Mouse (Mus musculus) cerebellum, adult 2 months (tissue): ENCODE measurements around the gene Als2cr12. TPM values are rescaled to one million over a fixed set of nuclear protein-coding genes. Genes with fewer than 3 reads are reported as not detected.

Experiments used
- DNase-seq, 2 experiments: peaks; one replicate each; pipeline ENCODE4 v3.0.0; 2021
- H3K27ac ChIP-seq: fragments of 200-500 bp; 2 replicates; pipeline ENCODE4 v1.5.1; 2012; ENCODE audit warnings: low read length, control low read depth, inconsistent platforms; ENCODE audit not compliant: insufficient read depth
- H3K27me3 ChIP-seq: fragments of 200-500 bp; 2 replicates; pipeline ENCODE4 v1.6.1; 2012; ENCODE audit warnings: inconsistent platforms, mild to moderate bottlenecking, low read length, moderate library complexity; ENCODE audit not compliant: control insufficient read depth, insufficient read depth
- H3K4me1 ChIP-seq: fragments of 200-500 bp; 2 replicates; pipeline ENCODE4 v1.6.1; 2011; ENCODE audit warnings: low read length; ENCODE audit not compliant: control insufficient read depth, insufficient read depth
- H3K4me3 ChIP-seq: fragments of 200-500 bp; replicated peaks from 2 replicates; pipeline ENCODE3; 2011; ENCODE audit warnings: mild to moderate bottlenecking, low read depth, low read length, control low read depth; ENCODE audit not compliant: insufficient read depth
- CTCF ChIP-seq: fragments of 200-500 bp; IDR thresholded peaks from 2 replicates; pipeline ENCODE4 v1.5.1; 2011; ENCODE audit warnings: low read depth, mild to moderate bottlenecking, control low read depth, low read length, moderate library complexity, borderline replicate concordance; ENCODE audit not compliant: insufficient read depth
- POLR2A ChIP-seq: fragments of 200-500 bp; IDR thresholded peaks from 2 replicates; pipeline ENCODE4 v1.6.1; 2011; ENCODE audit warnings: low read length, control low read depth, borderline replicate concordance; ENCODE audit not compliant: insufficient read depth
- WGBS: fragments of 180-500 bp; shearing (Covaris S2); methylation state at CpG from one replicate; pipeline ENCODE4 v1.1.7; 2018; 5-methylcytosine and 5-hydroxymethylcytosine counted together
- polyA plus RNA-seq: library from polyadenylated mRNA; depleted of rRNA; stranded (reverse); fragments of >200 nt; gene quantifications from 2 replicates; pipeline ENCODE4 v1.2.3, GENCODE M21; 2012

Als2cr12 gene
- polyA plus RNA-seq, 1 experiment = not detected

DNA sequence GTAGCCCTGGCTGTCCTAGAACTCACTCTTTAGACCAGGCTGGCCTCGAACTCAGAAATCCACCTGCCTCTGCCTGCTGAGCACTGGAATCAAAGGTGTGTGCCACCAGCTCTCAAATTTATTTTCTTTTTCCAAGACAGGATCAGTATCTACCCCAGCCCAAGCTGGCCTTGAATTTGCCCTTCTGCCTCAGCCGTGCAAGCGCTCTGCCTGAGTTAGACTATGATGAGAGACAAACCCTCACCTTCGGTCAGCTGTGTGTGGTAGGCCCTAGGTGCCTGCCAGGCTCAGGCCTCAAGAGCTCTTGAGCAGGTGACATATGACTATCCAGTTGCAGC lies 21.1 kb upstream of the Als2cr12 start:
- TF ChIP-seq CTCF = no peak
- TF ChIP-seq POLR2A = no peak
- no peak for DNase-seq
- Histone ChIP-seq H3K4me1 (no peaks in the 10 kb centered on the region), H3K27ac (no peak overlapping the region), H3K4me3 (no peak overlapping the region), H3K27me3 (no peaks in the 10 kb centered on the region)
- WGBS = 95% methylated on average over 4 of the region's 4 CpGs

DNA sequence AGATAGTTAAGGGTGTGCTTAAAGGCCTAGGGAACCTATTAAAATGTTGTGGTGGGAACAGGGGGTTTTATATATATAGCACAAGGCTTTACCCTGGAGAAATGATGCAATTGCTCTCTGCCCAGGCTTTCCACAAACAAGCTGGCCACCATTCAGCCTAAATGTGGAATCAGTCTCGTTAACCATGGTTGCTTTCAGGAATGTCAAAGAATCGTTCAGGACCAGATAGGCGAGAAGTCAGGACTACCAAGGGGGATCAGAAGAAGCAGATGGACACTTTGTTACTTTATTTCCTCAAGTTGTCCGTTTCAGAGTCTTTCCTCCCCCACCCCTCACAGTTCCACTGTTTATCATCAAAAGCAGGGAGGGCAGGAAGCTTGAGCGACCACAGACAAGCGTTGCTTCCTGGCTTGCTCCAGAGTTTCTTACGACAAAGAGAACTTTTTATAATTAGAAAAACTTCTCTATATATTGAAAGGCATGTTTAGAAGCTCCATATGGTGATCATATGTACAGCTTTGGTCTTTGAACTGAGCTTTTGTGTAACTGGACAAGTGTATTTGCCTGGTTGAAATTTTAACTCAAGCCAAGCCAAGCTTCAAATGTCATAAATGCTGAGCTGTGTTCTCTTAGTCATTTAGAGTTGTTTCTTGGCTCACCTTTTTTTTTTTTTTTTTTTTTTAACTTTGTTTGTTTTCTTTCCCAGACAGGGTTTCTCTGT lies 20.5 kb upstream of the Als2cr12 start:
- 62% methylated on average over 7 of the region's 7 CpGs for WGBS
- Histone ChIP-seq H3K27ac (no peak overlapping the region), H3K27me3 (no peaks in the 10 kb centered on the region), H3K4me3 (no peak overlapping the region), H3K4me1 (no peaks in the 10 kb centered on the region)
- no peak for TF ChIP-seq POLR2A
- TF ChIP-seq CTCF = no peak
- no peak for DNase-seq

DNA sequence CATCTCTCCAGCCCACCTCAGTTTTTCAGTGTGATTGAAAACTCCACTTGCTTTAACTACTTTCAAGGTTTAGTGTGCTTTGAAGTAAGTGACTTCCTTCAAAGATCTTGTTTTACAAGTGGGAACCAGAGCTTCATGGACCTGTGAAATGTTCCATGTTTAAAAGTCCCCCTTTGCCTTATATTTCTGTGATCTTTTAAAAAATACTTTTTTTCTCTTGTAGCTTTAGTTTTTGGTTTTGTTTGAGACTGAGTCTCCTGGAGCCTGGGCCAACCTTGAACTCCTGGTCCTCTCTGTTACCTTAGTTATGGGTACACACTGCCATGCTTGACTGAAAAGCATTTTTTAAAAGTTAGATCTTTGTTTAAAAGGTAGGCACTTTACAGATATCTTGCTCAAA lies 19.7 kb upstream of the Als2cr12 start:
- TF ChIP-seq POLR2A (no peak), CTCF (no peak)
- DNase-seq = no peak
- Histone ChIP-seq H3K4me1 (no peaks in the 10 kb centered on the region), H3K27ac (no peak overlapping the region), H3K4me3 (no peak overlapping the region), H3K27me3 (no peaks in the 10 kb centered on the region)

DNA sequence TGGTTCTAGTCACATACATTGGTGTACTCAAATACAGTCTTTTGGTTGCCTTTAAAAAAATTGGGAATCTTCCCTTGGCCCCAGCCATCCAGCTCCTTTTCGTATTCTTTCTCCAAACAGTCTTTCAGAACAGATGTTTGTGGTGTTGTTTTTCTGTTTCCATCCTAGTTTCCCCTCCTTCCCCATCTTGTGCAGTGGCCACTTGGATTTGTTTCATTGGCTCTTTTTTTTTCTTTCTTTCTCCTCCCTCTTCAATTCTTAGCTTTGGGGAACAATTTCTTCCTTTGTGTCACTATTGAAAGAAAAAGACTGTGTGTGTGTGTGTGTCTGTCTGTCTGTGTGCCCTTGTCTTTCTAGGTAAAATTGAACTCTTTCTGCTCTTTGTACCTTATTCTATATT lies 18.6 kb upstream of the Als2cr12 start:
- Histone ChIP-seq H3K4me3 (peak overlapping the region; percentile 57), H3K27me3 (no peaks in the 10 kb centered on the region), H3K4me1 (no peaks in the 10 kb centered on the region), H3K27ac (no peak overlapping the region; the same call in 1 of the 2 replicates)
- TF ChIP-seq CTCF (no peak), POLR2A (no peak)
- WGBS = 50% methylated on average over 1 of the region's 1 CpGs
- no peak for DNase-seq

DNA sequence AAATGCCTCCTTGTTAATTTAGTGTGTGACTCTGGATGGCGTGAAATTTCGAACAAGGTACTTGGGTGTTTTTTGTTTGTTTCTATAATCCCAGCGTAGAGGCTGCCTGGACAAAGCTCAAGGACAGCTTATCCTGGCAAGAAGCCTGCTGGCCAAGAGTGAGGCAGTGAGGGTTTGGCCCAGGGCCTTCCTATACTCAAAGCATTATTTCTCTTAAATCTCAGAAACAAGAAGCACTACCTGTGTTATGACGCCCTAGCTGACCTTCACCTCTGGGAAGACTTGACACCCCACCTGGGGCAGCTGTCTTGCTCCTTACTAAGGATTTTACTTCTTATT lies 18.1 kb upstream of the Als2cr12 start:
- DNase-seq = peak; percentile 78 to 83
- 11% methylated on average over 4 of the region's 4 CpGs for WGBS

DNA sequence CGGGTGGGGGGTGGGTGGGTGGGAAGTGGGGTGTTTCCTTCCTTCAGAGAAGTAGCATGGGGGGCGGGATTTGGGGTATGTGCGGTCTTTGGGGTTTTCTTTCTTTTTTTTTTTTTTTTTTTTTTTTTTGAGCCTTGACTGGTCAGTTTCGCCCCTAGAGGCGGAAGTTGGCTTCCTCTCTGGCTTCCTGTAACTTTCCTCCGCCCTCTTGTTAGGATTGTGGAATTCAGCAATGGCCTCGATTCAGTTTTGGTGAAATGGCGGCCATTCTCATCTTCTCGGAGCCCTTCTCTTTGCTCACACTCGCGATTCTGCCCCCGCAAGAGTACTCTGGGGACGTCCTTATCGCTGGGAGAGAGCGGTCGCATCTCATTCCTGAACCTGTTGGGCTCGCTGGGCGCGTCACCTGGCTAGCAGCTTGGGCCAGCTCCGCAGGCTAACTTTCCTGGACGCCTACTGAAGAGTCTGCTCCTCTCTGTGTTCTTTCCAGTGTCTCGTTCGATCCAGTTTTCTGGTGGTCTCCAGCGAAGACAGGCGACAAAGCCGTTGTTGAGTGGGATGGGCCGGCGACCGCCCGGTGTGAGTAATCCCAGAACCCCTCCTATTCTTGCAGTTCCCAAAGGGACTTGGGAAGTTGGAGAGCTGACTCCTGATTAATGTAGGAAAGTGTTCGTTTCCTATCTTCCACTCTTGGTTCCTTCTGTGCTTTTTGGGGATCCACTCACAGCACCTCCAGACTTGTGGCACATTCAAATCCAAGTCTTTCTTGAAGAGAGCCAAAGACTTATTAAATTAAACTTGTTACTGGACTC lies 17.5 kb upstream of the Als2cr12 start:
- no peaks in the 10 kb centered on the region for H3K27me3 ChIP-seq
- WGBS = 7% methylated on average over 31 of the region's 31 CpGs
- no peaks in the 10 kb centered on the region for H3K4me1 ChIP-seq
- H3K4me3 ChIP-seq = peak overlapping the region; percentile 57
- DNase-seq = peak; percentile 69 to 74
- H3K27ac ChIP-seq = peak overlapping the region; percentile 37
- no peak for TF ChIP-seq CTCF
- TF ChIP-seq POLR2A = no peak

More for the DNA sequence above, 18.1 kb upstream of the Als2cr12 start:
- H3K27ac ChIP-seq = no peak overlapping the region; the same call in 1 of the 2 replicates
- TF ChIP-seq POLR2A (no peak), CTCF (no peak)
- peak overlapping the region; percentile 57 for H3K4me3 ChIP-seq
- H3K27me3 ChIP-seq = no peaks in the 10 kb centered on the region
- H3K4me1 ChIP-seq = no peaks in the 10 kb centered on the region

DNA sequence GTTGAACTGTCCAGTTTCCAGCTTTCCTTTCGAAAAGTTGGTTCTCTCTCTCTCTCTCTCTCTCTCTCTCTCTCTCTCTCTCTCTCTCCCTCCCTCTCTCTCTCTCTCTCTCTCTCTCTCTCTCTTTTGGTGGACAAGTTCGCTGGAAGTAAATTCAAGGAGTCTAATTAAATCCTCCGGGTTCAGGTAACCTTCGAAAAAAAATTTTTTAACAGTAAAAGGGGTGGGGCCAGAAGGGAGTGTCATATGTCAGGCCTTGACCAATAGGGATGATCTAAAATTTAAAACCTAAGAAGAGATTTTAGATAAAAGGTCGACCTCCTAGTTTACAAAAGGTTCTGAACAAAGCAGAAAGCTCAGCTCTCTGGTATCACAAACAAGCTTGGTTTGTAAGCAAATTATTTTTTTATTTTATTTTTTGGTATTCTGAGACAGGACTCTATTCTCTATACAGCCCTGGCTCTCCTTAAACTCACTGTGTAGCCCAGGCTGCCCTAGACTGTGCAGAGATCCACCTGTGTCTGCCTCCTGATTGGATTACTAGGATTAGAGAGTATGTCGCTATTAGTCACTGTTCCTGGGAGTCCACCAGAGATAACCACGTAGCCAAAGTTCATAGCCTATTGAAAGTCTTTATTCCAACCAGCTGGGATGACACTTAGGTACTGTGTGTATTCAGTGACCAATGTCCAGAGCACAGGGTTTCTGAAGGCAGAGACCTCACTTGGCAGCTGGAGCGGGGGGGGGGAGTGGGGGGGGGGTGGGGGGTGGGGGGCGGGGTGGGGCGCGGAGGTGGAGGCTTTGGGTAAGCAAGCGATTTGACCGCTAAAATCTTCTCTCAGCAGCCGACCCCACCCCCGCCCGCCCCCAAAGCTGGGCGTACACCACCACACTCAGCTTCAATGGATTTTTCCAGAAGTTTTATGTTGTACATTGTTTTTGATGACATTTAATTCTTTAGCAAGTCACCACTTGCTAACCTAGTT lies 16.6 kb upstream of the Als2cr12 start:
- peak; percentile 40 to 53 for DNase-seq
- Histone ChIP-seq H3K4me1 (no peaks in the 10 kb centered on the region), H3K27ac (peak overlapping the region; percentile 40; the same call in 1 of the 2 replicates), H3K27me3 (no peaks in the 10 kb centered on the region), H3K4me3 (peak overlapping the region; percentile 66)
- TF ChIP-seq POLR2A = no peak
- TF ChIP-seq CTCF = no peak
- 8% methylated on average over 17 of the region's 17 CpGs for WGBS
